Mouse (Mus musculus): Measurements from ENCODE around the gene Agap3. TPM values are rescaled to one million over a fixed set of nuclear protein-coding genes. Genes with fewer than 3 reads are reported as not detected.

The Agap3 gene
- polyA plus RNA-seq, 1 experiment from 2014 or later, result 18.6 TPM

DNA sequence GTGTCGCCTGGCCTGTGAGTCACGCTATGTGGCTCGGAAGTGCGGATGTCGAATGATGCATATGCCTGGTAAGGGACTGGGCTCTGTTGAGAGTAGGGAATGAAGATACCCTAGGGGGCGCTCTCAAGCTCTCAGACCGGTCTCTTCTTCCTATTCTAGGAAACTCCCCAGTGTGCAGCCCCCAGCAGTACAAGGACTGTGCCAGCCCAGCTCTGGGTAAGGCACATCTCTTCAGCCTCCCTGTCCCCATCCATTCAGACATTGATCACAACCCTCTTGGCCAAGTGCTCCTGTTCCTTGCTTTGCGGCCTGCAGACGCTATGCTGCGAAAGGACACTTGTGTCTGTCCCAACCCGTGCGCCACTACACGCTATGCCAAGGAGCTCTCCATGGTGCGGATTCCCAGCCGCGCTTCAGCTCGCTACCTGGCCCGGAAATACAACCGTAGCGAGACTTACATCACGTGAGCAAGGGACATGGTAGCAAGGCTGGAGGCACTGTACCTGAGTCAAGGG is 35.7 kb upstream of the Agap3 start:
- 3% methylated on average over 21 of the region's 21 CpGs for WGBS
- Histone ChIP-seq H3K9me3 (ENCODE audit: control insufficient read depth, low read length) (no peaks in the 10 kb centered on the region), H3K4me3 (ENCODE audit: low read length) (no peak overlapping the region), H3K4me1 (replicated peaks; ENCODE audit: control insufficient read depth, insufficient read depth, low read length) (0 out of 2 replicates have a peak, but pooled peaks cover 4% of the 10 kb centered on the region), H3K36me3 (ENCODE audit: control insufficient read depth, insufficient read depth, low read length) (peaks cover 4% of the 10 kb centered on the region; the same call in 1 of the 2 replicates), H3K9ac (ENCODE audit: low read length) (no peak overlapping the region), H3K27ac (ENCODE audit: low read length) (no peak overlapping the region), H3K27me3 (ENCODE audit: control insufficient read depth, insufficient read depth, low read depth, low read length) (no peaks in the 10 kb centered on the region), H3K4me2 (ENCODE audit: low read depth, low read length) (peak overlapping the region; percentile 31; the same call in 1 of the 2 replicates)
- peak; percentile 73 for ATAC-seq (ENCODE audit: low read depth)

DNA sequence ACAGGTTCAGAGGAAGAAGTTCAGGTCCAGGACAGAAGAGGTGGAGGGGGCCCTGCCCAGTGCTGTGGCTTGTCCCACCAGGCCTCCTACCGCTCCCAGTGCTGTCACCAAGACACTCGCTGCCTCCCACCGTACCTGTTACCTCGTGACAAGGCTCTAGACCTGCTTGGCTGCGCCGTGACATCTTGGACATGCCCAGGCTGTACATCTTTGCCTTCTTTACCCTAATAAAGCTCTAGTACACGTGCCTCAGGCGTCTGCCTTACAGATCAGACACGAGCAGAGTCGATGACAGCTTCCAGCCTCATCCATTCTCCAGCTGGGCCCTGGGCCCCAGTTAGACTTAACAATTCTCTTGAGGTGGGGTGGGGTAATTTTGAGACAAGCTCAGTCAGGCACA is 34.4 kb upstream of the Agap3 start:
- no peak overlapping the region for H3K9ac ChIP-seq (ENCODE audit: low read length)
- H3K4me3 ChIP-seq (ENCODE audit: low read length), result no peak overlapping the region
- ATAC-seq (ENCODE audit: low read depth), result no peak
- no peaks in the 10 kb centered on the region for H3K27me3 ChIP-seq (ENCODE audit: control insufficient read depth, insufficient read depth, low read depth, low read length)
- no peak overlapping the region for H3K27ac ChIP-seq (ENCODE audit: low read length)
- H3K36me3 ChIP-seq (ENCODE audit: control insufficient read depth, insufficient read depth, low read length), result peaks cover 4% of the 10 kb centered on the region; the same call in 1 of the 2 replicates
- peaks cover 6% of the 10 kb centered on the region for H3K4me1 ChIP-seq (replicated peaks; ENCODE audit: control insufficient read depth, insufficient read depth, low read length)
- H3K4me2 ChIP-seq (ENCODE audit: low read depth, low read length), result no peak overlapping the region
- H3K9me3 ChIP-seq (ENCODE audit: control insufficient read depth, low read length), result no peaks in the 10 kb centered on the region
- WGBS, result 83% methylated on average over 10 of the region's 10 CpGs

DNA sequence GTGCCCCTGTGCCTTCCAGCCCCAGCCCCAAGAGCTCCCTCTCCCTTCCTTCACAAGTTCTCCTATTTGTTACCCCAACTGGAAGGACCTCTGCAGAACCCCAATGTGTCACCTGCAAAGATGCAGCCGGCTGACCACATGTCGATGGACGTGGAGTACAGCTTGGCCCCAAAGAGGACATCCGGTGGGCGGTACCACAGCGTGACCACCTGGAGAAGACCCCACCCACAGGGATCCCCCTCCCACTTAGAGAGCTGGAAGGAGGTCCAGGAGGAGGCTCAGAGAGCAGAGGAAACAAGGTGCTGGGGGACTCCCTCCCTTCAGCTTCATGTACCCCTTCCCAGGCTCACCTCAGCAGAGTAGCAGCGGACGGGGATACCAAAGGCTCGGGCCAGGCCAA is 31.6 kb upstream of the Agap3 start:
- no peak for ATAC-seq (ENCODE audit: low read depth)
- Histone ChIP-seq H3K27me3 (ENCODE audit: control insufficient read depth, insufficient read depth, low read depth, low read length) (no peaks in the 10 kb centered on the region), H3K4me1 (replicated peaks; ENCODE audit: control insufficient read depth, insufficient read depth, low read length) (peaks cover 9% of the 10 kb centered on the region), H3K4me2 (ENCODE audit: low read depth, low read length) (no peak overlapping the region), H3K9me3 (ENCODE audit: control insufficient read depth, low read length) (no peaks in the 10 kb centered on the region), H3K27ac (ENCODE audit: low read length) (no peak overlapping the region), H3K9ac (ENCODE audit: low read length) (no peak overlapping the region), H3K4me3 (ENCODE audit: low read length) (no peak overlapping the region), H3K36me3 (ENCODE audit: control insufficient read depth, insufficient read depth, low read length) (peaks cover 4% of the 10 kb centered on the region; the same call in 1 of the 2 replicates)
- 85% methylated on average over 9 of the region's 9 CpGs for WGBS

DNA sequence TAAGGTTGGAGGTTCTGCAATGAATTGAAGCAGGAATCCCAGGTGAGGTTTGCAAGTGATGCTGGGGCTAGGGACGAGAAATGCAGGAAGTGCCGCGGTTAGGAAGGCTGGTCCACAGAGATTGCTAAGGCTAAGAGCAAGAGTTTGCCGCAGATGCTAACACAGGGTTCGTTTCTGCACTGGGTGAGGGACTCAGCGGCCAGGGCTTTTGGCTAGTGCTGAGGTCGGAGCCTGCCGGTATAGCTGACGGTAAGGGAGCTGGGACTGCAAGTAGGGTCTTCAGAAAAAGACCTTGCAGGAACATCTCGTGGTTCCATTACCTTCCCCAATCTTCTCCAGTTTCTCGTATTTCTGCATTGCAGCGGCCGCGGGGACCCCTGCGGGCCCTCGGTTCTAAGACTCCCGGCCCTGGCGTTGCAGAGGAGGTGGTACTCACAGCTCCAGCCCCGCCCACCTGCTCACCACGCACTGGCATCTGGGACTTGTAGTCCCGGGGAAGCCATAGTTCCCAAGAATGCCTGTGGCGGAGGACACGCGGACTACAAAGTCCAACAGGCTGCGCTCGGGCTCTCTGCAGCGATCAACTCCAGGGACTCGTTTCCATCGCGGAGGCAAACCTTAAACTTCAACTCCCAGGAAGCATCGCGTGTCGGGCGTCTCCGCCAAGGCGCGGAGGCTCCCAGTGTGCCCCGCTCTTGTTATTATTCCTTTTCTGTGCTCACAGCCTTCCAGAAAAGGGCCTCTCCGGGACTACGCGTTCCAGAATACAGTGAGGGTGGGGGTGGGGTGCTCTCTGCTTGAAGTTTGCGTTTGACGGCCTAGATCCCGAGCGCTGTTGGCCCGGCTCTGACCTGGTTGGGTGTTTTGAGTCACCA is 28.6 kb upstream of the Agap3 start, which contains the start of the genes Cdk5 and Slc4a2:
Cdk5 (minus strand) TSS at position 402 of the 875 bp plus-strand sequence.
Slc4a2 (plus strand) TSS at position 709 of the 875 bp plus-strand sequence.
- Histone ChIP-seq H3K27ac (ENCODE audit: low read length) (peak within 1 kb of the TSS; percentile 98), H3K4me2 (ENCODE audit: low read depth, low read length) (peak within 1 kb of the TSS; percentile 84), H3K4me1 (replicated peaks; ENCODE audit: control insufficient read depth, insufficient read depth, low read length) (peaks cover 26% of the 10 kb centered on the region), H3K27me3 (ENCODE audit: control insufficient read depth, insufficient read depth, low read depth, low read length) (no peaks in the 10 kb centered on the region), H3K9me3 (ENCODE audit: control insufficient read depth, low read length) (no peaks in the 10 kb centered on the region), H3K36me3 (ENCODE audit: control insufficient read depth, insufficient read depth, low read length) (peaks cover 4% of the 10 kb centered on the region; the same call in 1 of the 2 replicates), H3K9ac (ENCODE audit: low read length) (peak within 1 kb of the TSS; percentile 73), H3K4me3 (ENCODE audit: low read length) (peak within 1 kb of the TSS; percentile 59)
- under 1% methylated on average over 46 of the region's 46 CpGs for WGBS
- ATAC-seq (ENCODE audit: low read depth), result peak; percentile 93

DNA sequence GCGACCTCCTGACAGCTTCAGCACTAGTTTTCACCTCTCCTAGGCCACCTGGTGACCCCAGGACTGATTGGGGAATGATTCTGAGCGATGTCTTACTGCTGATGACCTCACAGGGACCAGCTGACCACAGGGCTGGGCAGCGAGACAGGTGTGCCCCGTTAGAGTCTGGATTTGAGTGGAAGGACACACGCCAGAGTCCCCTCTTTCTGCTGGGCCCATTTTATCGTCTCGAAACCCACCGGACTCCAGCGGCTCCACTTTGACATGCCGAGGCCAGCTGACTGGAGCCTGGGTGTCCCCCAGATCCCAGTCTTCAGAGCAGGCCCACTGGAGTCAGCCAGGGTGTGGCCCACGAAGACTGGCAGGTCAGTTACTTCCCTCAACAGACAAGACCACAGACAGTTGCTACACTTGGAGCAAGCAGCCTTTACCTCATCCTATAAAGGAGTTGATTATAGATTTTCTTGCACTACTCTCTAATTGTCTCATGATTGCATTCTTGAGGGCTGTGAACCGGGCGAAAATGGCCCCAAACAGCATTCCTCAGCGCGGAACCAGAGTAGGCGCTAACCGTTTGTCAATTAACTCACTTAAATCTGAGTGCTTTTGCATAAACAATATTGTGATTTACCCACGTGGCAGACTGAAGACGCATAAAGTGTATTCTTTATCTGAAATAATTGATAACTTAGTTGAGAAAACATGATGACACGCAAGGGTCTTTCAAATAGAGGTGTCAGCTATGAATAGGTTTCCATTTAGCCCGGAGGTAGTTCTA is 27.8 kb upstream of the Agap3 start:
- Histone ChIP-seq H3K4me1 (replicated peaks; ENCODE audit: control insufficient read depth, insufficient read depth, low read length) (peaks cover 30% of the 10 kb centered on the region), H3K27me3 (ENCODE audit: control insufficient read depth, insufficient read depth, low read depth, low read length) (no peaks in the 10 kb centered on the region), H3K4me2 (ENCODE audit: low read depth, low read length) (peak overlapping the region; percentile 84), H3K9me3 (ENCODE audit: control insufficient read depth, low read length) (no peaks in the 10 kb centered on the region), H3K4me3 (ENCODE audit: low read length) (peak overlapping the region; percentile 59), H3K36me3 (ENCODE audit: control insufficient read depth, insufficient read depth, low read length) (peaks cover 4% of the 10 kb centered on the region; the same call in 1 of the 2 replicates), H3K27ac (ENCODE audit: low read length) (peak overlapping the region; percentile 98), H3K9ac (ENCODE audit: low read length) (peak overlapping the region; percentile 72)
- WGBS, result 8% methylated on average over 21 of the region's 21 CpGs
- no peak; the same call in 1 of the 2 replicates for ATAC-seq (ENCODE audit: low read depth)

DNA sequence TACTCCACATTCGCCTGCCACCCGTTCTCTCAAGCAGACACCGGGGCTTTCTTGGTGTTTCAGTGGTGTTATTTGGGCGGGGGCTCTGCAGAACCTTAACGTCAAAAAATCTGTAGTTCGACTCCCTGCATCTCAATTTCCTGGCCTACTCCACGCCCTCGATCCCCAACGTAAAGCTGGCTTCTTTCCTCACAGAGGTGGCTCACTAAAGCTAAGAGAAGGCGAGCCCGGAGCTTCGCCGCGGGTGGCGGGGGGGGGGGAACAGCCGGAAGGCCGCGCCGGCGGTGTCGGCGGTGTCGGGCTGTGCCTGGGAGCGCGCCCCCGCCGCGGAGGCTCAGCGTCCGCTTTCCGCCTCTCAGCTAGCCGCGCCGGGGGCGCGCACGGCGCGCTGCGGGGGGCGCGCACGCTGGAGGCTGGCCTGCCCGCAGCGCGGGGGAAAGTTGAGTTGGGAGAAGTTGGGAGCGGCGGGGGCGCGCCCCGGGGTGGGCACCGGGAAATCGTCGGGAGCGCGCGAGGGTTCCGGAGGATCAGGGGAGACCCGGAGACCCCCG is 27.0 kb upstream of the Agap3 start:
- H3K9me3 ChIP-seq (ENCODE audit: control insufficient read depth, low read length), result no peaks in the 10 kb centered on the region
- ATAC-seq (ENCODE audit: low read depth), result peak; percentile 57
- H3K27me3 ChIP-seq (ENCODE audit: control insufficient read depth, insufficient read depth, low read depth, low read length), result no peaks in the 10 kb centered on the region
- peak overlapping the region; percentile 98 for H3K27ac ChIP-seq (ENCODE audit: low read length)
- H3K4me3 ChIP-seq (ENCODE audit: low read length), result peak overlapping the region; percentile 59
- 1% methylated on average over 49 of the region's 60 CpGs for WGBS
- peaks cover 30% of the 10 kb centered on the region for H3K4me1 ChIP-seq (replicated peaks; ENCODE audit: control insufficient read depth, insufficient read depth, low read length)
- peaks cover 8% of the 10 kb centered on the region for H3K36me3 ChIP-seq (ENCODE audit: control insufficient read depth, insufficient read depth, low read length)
- peak overlapping the region; percentile 84 for H3K4me2 ChIP-seq (ENCODE audit: low read depth, low read length)
- H3K9ac ChIP-seq (ENCODE audit: low read length), result peak overlapping the region; percentile 72

DNA sequence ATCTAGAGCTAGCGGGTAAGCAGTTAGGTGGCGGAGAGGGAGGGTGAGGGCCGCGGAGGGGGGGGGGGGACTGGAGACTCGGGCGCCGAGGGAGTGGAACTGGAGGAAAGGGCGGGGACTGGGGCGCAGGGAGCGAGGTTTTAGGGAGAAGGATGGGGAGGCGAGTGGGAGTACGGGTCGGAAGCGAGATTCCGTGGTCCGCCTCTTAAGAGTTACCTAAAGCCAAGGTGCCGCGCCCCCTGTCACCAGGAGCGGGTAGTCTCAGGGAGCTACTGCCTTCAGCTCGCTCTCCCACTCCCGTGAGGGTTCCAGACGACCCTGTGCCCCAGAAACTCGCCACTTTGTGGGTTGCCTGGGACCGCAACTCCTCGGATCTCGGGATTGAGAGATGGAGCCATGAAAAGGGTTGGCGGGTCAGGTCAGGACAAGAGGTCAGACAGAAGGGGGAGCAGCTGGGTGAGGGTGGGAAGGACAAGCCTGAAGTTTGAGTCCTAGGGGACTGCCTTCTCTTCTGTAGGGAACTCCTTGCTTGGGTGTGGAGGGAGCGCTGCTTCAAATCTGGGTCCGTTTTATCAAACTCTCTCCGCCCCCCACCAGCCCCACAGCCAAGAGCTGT is 26.4 kb upstream of the Agap3 start:
- Histone ChIP-seq H3K4me3 (ENCODE audit: low read length) (peak overlapping the region; percentile 59), H3K4me1 (replicated peaks; ENCODE audit: control insufficient read depth, insufficient read depth, low read length) (peaks cover 30% of the 10 kb centered on the region), H3K27me3 (ENCODE audit: control insufficient read depth, insufficient read depth, low read depth, low read length) (no peaks in the 10 kb centered on the region), H3K4me2 (ENCODE audit: low read depth, low read length) (peak overlapping the region; percentile 84), H3K27ac (ENCODE audit: low read length) (peak overlapping the region; percentile 40), H3K9ac (ENCODE audit: low read length) (peak overlapping the region; percentile 72), H3K9me3 (ENCODE audit: control insufficient read depth, low read length) (no peaks in the 10 kb centered on the region), H3K36me3 (ENCODE audit: control insufficient read depth, insufficient read depth, low read length) (peaks cover 11% of the 10 kb centered on the region)
- ATAC-seq (ENCODE audit: low read depth), result peak; percentile 11; the same call in 1 of the 2 replicates
- WGBS, result under 1% methylated on average over 27 of the region's 30 CpGs

DNA sequence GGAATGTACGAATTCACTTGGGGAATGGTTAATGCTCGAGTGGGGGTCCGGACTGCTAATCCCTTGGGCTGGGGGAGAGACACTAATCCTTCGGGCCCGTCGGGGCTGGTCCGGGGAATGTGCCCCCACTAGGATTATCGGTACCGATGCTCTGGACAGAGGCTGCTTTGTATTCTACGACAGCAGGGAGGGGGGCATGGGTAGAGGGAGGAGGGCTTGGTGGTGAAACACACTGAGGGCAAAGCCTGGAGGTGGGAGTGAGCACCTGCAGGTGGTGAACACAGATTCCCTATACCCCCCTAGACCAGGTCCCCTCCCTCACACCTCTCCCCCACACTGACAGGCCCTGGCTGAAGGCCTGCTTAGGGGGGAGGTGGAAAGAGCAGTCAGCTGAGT is 25.9 kb upstream of the Agap3 start:
- Histone ChIP-seq H3K4me3 (ENCODE audit: low read length) (peak overlapping the region; percentile 59), H3K9me3 (ENCODE audit: control insufficient read depth, low read length) (no peaks in the 10 kb centered on the region), H3K9ac (ENCODE audit: low read length) (peak overlapping the region; percentile 72), H3K36me3 (ENCODE audit: control insufficient read depth, insufficient read depth, low read length) (peaks cover 12% of the 10 kb centered on the region), H3K4me1 (replicated peaks; ENCODE audit: control insufficient read depth, insufficient read depth, low read length) (peaks cover 30% of the 10 kb centered on the region), H3K27ac (ENCODE audit: low read length) (peak overlapping the region; percentile 40; the same call in 1 of the 2 replicates), H3K4me2 (ENCODE audit: low read depth, low read length) (peak overlapping the region; percentile 84), H3K27me3 (ENCODE audit: control insufficient read depth, insufficient read depth, low read depth, low read length) (no peaks in the 10 kb centered on the region)
- ATAC-seq (ENCODE audit: low read depth), result no peak
- 2% methylated on average over 10 of the region's 10 CpGs for WGBS
